Mouse (Mus musculus) spleen, adult 2 months (tissue): ENCODE data around the gene Vapb.

ENCODE experiments used
- CTCF ChIP-seq: fragments of 200-500 bp; IDR thresholded peaks from 2 replicates; pipeline ENCODE4 v1.5.1; 2011; ENCODE audit warnings: mild to moderate bottlenecking, inconsistent platforms; ENCODE audit not compliant: insufficient read depth, insufficient read length, insufficient replicate concordance; ENCODE audit errors: extremely low read depth
- POLR2A ChIP-seq: fragments of 200-500 bp; IDR thresholded peaks from 2 replicates; pipeline ENCODE4 v1.6.1; 2011; ENCODE audit warnings: low read depth, low read length, inconsistent platforms

- TF ChIP-seq CTCF (no peak), POLR2A (no peak)
These were observed 65.6 kb downstream of the Vapb start for GRCm38 (mm10) chr2:173802956-173803355.
